Mouse (Mus musculus) thymus, postnatal 14 days (tissue): ENCODE measurements around the gene Ptprn2.
"Not testable (repeated sequence)": the region's sequence is repeated elsewhere in the genome, so short reads cannot be mapped to it uniquely, and the experiment has no call there.

Experiments
- DNase-seq: peaks from one replicate; pipeline ENCODE4 v3.0.0; 2021

Gene Ptprn2

GRCm38 (mm10) chr12:116528861-116529260 lies 43.3 kb downstream of the Ptprn2 start:
- no peak for DNase-seq

GRCm38 (mm10) chr12:116533281-116533680 lies 47.8 kb downstream of the Ptprn2 start:
- DNase-seq: no peak

- DNase-seq: no peak
These were observed 53.8 kb downstream of the Ptprn2 start for GRCm38 (mm10) chr12:116539305-116539704.

- no peak for DNase-seq
These were observed 55.1 kb downstream of the Ptprn2 start for GRCm38 (mm10) chr12:116540608-116541007.

GRCm38 (mm10) chr12:116550031-116550430 lies 64.5 kb downstream of the Ptprn2 start:
- no peak for DNase-seq

- DNase-seq: no peak
These were observed 66.0 kb downstream of the Ptprn2 start for GRCm38 (mm10) chr12:116551516-116551915.

- no peak for DNase-seq
These were observed 66.8 kb downstream of the Ptprn2 start for GRCm38 (mm10) chr12:116552306-116552705.

GRCm38 (mm10) chr12:116553361-116553760 lies 67.8 kb downstream of the Ptprn2 start:
- DNase-seq: no peak

- DNase-seq: no peak
These were observed 70.4 kb downstream of the Ptprn2 start for GRCm38 (mm10) chr12:116555964-116556363.

- DNase-seq: no peak
These were observed 78.9 kb downstream of the Ptprn2 start for GRCm38 (mm10) chr12:116564441-116564840.

GRCm38 (mm10) chr12:116566672-116567071 lies 81.2 kb downstream of the Ptprn2 start:
- DNase-seq: no peak

GRCm38 (mm10) chr12:116567170-116567569 lies 81.7 kb downstream of the Ptprn2 start:
- DNase-seq: no peak

- no peak for DNase-seq
These were observed 84.0 kb downstream of the Ptprn2 start for GRCm38 (mm10) chr12:116569568-116569967.

GRCm38 (mm10) chr12:116574102-116574501 lies 88.6 kb downstream of the Ptprn2 start:
- no peak for DNase-seq

- DNase-seq: no peak
These were observed 89.2 kb downstream of the Ptprn2 start for GRCm38 (mm10) chr12:116574720-116575119.

- not testable (repeated sequence) for DNase-seq
These were observed 92.4 kb downstream of the Ptprn2 start for GRCm38 (mm10) chr12:116577917-116578316.

- no peak for DNase-seq
These were observed 95.5 kb downstream of the Ptprn2 start for GRCm38 (mm10) chr12:116580827-116581544.

- DNase-seq: no peak
These were observed 96.3 kb downstream of the Ptprn2 start for GRCm38 (mm10) chr12:116581864-116582263.

GRCm38 (mm10) chr12:116582829-116583228 lies 97.3 kb downstream of the Ptprn2 start:
- DNase-seq: no peak

GRCm38 (mm10) chr12:116585001-116585400 lies 99.5 kb downstream of the Ptprn2 start:
- no peak for DNase-seq

- DNase-seq: no peak
These were observed 100.6 kb downstream of the Ptprn2 start for GRCm38 (mm10) chr12:116586167-116586566.

GRCm38 (mm10) chr12:116587548-116587947 lies 102.0 kb downstream of the Ptprn2 start:
- no peak for DNase-seq

GRCm38 (mm10) chr12:116590076-116590475 lies 104.6 kb downstream of the Ptprn2 start:
- no peak for DNase-seq

GRCm38 (mm10) chr12:116594457-116594856 lies 108.9 kb downstream of the Ptprn2 start:
- no peak for DNase-seq
